Mouse (Mus musculus) limb, embryonic 15.5 days (tissue): ENCODE measurements around the gene Olfr787. TPM values are rescaled to one million over a fixed set of nuclear protein-coding genes. Genes with fewer than 3 reads are reported as not detected.

Source experiments
- ATAC-seq: fragments of 200-750 bp; cut with Nextera tagmentation; 2 replicates; pipeline ENCODE4 v1.8.0; 2017; ENCODE audit warnings: low read depth, moderate TSS enrichment; ENCODE audit not compliant: insufficient number of reproducible peaks, low FRiP score, low TSS enrichment
- H3K27ac ChIP-seq: fragments of 300-500 bp; sonication (generic); 2 replicates; pipeline ENCODE4 v1.5.1; 2015; ENCODE audit warnings: moderate library complexity, mild to moderate bottlenecking, inconsistent platforms
- H3K27me3 ChIP-seq: fragments of 300-500 bp; sonication (generic); 2 replicates; pipeline ENCODE4 v1.6.1; 2015; ENCODE audit warnings: inconsistent platforms
- H3K36me3 ChIP-seq: fragments of 300-500 bp; sonication (generic); 2 replicates; pipeline ENCODE4 v1.6.1; 2015; ENCODE audit warnings: inconsistent platforms
- H3K4me1 ChIP-seq: fragments of 300-500 bp; sonication (generic); 2 replicates; pipeline ENCODE4 v1.6.1; 2015; ENCODE audit warnings: inconsistent platforms
- H3K4me2 ChIP-seq: fragments of 300-500 bp; sonication (generic); 2 replicates; pipeline ENCODE4 v1.6.1; 2015; ENCODE audit warnings: mild to moderate bottlenecking, inconsistent platforms
- H3K4me3 ChIP-seq: fragments of 300-500 bp; sonication (generic); 2 replicates; pipeline ENCODE4 v1.5.1; 2015; ENCODE audit warnings: mild to moderate bottlenecking, inconsistent platforms
- H3K9ac ChIP-seq: fragments of 300-500 bp; sonication (generic); 2 replicates; pipeline ENCODE4 v1.6.1; 2015; ENCODE audit warnings: inconsistent platforms
- H3K9me3 ChIP-seq: fragments of 300-500 bp; sonication (generic); 2 replicates; pipeline ENCODE4 v1.6.1; 2016; ENCODE audit warnings: inconsistent platforms
- whole genome bisulfite sequencing: fragments of 180-500 bp; shearing (Covaris S2); methylation state at CpG from one replicate; pipeline ENCODE4 v1.1.7; 2015; 5-methylcytosine and 5-hydroxymethylcytosine counted together
- polyA plus RNA-seq: library from polyadenylated mRNA; unstranded; fragments of >200 nt; fragmentation: Nextera tagmentation; extraction: Ambion mirVana; gene quantifications from 2 replicates; pipeline ENCODE4 v1.2.1, GENCODE M21; 2015

The Olfr787 gene
- polyA plus RNA-seq, result not detected in 2 replicates

GRCm38 (mm10) chr10:129461562-129461961 is at the start of gene Olfr787:
Gene Olfr787, plus strand, starts transcription at chr10:129461862.
- no peaks in the 10 kb centered on the region for H3K36me3 ChIP-seq
- WGBS, result 83% methylated on average over 3 of the region's 3 CpGs
- no peak for ATAC-seq
- no peaks in the 10 kb centered on the region for H3K27me3 ChIP-seq
- H3K27ac ChIP-seq, result no peak within 1 kb of the TSS
- no peak within 1 kb of the TSS for H3K9ac ChIP-seq
- H3K4me3 ChIP-seq, result no peak within 1 kb of the TSS
- no peaks in the 10 kb centered on the region for H3K4me1 ChIP-seq
- H3K4me2 ChIP-seq, result no peak within 1 kb of the TSS
- H3K9me3 ChIP-seq, result no peaks in the 10 kb centered on the region

- H3K4me1 ChIP-seq, result no peaks in the 10 kb centered on the region
- ATAC-seq, result no peak
- no peaks in the 10 kb centered on the region for H3K9me3 ChIP-seq
- no peak within 1 kb of the TSS for H3K9ac ChIP-seq
- H3K4me3 ChIP-seq, result no peak within 1 kb of the TSS
- H3K27ac ChIP-seq, result no peak within 1 kb of the TSS
- H3K4me2 ChIP-seq, result no peak within 1 kb of the TSS
- no peaks in the 10 kb centered on the region for H3K36me3 ChIP-seq
- H3K27me3 ChIP-seq, result no peaks in the 10 kb centered on the region
These were observed 34.7 kb upstream of the Olfr787 start, which contains the start of gene Olfr786 for GRCm38 (mm10) chr10:129427006-129427405. Gene Olfr786, plus strand, starts transcription at chr10:129427306.

DNA sequence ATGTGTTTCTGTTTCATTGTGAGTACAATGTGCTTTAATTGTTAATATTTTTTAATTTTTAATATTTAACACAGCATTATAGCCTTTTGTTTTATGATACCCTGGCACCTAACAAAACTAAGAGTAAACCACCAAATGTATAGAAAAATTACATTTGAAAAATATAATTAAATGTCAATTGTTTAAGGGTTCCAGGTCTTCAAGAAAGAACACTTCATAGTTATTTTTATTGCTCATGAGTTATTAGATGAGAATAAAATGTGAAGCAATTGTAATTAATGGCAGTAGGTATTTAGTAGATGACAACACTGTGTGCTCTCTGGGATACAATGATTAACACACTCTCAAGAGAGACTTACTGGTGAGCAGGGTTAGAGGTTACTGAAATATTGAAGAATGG is 9.0 kb downstream of the Olfr787 start, which contains the start of gene Olfr788:
TSS of gene Olfr788 (plus strand) at position 301 of the 400 bp plus-strand sequence.
- Histone ChIP-seq H3K36me3 (no peaks in the 10 kb centered on the region), H3K27ac (no peak within 1 kb of the TSS), H3K9me3 (no peaks in the 10 kb centered on the region), H3K4me1 (no peaks in the 10 kb centered on the region), H3K4me3 (no peak within 1 kb of the TSS), H3K4me2 (no peak within 1 kb of the TSS), H3K9ac (no peak within 1 kb of the TSS), H3K27me3 (no peaks in the 10 kb centered on the region)
- ATAC-seq, result no peak

- H3K4me2 ChIP-seq, result no peak overlapping the region
- H3K27ac ChIP-seq, result no peak overlapping the region
- H3K9ac ChIP-seq, result no peak overlapping the region
- no peak overlapping the region for H3K4me3 ChIP-seq
- H3K36me3 ChIP-seq, result no peaks in the 10 kb centered on the region
- H3K4me1 ChIP-seq, result no peaks in the 10 kb centered on the region
- H3K9me3 ChIP-seq, result no peaks in the 10 kb centered on the region
- ATAC-seq, result no peak
- H3K27me3 ChIP-seq, result no peaks in the 10 kb centered on the region
- 65% methylated on average over 2 of the region's 2 CpGs for WGBS
These were observed 11.6 kb downstream of the Olfr787 start for GRCm38 (mm10) chr10:129473256-129473655.

DNA sequence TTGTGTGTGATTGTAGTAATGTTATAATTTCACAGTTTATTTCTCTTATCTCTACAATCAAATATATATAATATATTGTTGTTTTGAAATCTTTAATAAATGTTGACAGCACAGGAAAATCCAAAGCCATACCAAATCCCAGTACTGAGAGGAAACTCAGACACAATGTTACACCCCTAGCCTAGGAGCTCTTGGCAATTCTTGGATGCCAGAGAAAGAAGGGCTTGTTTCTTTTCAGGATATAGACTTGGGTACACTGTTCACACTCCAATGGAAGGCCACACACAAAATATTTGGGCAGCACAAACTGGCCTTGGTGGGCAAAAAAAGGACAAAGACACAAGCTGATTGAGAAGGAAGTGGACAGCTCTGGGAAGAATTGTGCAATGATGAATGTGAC is 12.1 kb downstream of the Olfr787 start:
- Histone ChIP-seq H3K4me1 (no peaks in the 10 kb centered on the region), H3K9ac (no peak overlapping the region), H3K27me3 (no peaks in the 10 kb centered on the region), H3K9me3 (no peaks in the 10 kb centered on the region), H3K4me2 (no peak overlapping the region), H3K36me3 (no peaks in the 10 kb centered on the region), H3K27ac (no peak overlapping the region), H3K4me3 (no peak overlapping the region)
- ATAC-seq, result no peak

DNA sequence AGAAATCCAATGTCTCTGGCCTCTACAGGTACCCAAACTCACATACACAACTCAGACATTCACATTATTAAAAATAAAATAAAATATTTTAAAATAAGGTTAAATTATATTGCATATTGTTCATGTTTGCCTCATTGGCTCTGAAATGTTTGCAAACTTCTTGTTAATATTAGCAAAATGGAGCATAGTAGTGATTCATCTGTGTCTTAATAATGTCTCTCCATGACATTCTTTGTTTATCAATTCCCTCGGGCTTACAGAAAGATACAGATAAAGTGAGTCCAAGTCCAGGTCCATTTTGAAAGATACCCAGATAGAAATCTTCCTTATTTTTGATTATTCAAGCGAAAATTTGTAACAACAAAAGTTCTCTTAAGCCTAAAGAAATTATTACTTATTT is 22.8 kb downstream of the Olfr787 start, which contains the start of gene Olfr789:
TSS of gene Olfr789 (plus strand) at position 301 of the 400 bp plus-strand sequence.
- no peaks in the 10 kb centered on the region for H3K27me3 ChIP-seq
- H3K4me2 ChIP-seq, result no peak within 1 kb of the TSS
- H3K9ac ChIP-seq, result no peak within 1 kb of the TSS
- H3K36me3 ChIP-seq, result no peaks in the 10 kb centered on the region
- no peak within 1 kb of the TSS for H3K27ac ChIP-seq
- ATAC-seq, result no peak
- H3K4me1 ChIP-seq, result no peaks in the 10 kb centered on the region
- H3K9me3 ChIP-seq, result no peaks in the 10 kb centered on the region
- 64% methylated on average over 2 of the region's 2 CpGs for WGBS
- no peak within 1 kb of the TSS for H3K4me3 ChIP-seq

- Histone ChIP-seq H3K4me2 (no peak overlapping the region), H3K27me3 (no peaks in the 10 kb centered on the region), H3K9me3 (no peaks in the 10 kb centered on the region), H3K4me3 (no peak overlapping the region), H3K36me3 (no peaks in the 10 kb centered on the region), H3K9ac (no peak overlapping the region), H3K4me1 (no peaks in the 10 kb centered on the region), H3K27ac (no peak overlapping the region)
- 86% methylated on average over 2 of the region's 2 CpGs for WGBS
- no peak for ATAC-seq
These were observed 28.4 kb downstream of the Olfr787 start for GRCm38 (mm10) chr10:129490101-129490500.

DNA sequence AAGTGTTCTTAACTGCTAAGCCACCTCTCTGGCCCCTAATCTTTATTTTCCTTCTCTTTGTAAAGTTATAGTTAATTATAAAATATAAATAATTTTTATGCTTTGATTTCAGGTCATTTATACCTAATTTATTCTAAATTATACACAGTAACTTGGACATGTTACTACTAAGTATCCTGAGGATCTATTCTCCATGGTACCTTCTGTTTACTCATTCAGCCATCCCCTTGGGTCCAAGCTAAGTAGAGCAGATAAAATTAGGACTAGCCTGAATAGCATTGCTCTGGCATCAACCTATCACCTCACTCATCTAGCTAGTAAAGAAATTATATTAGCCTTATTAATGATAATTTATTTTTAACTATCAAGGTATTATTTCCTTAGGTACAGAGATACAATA is 36.5 kb downstream of the Olfr787 start, which contains the start of gene Olfr790:
TSS of gene Olfr790 (plus strand) at position 301 of the 400 bp plus-strand sequence.
- Histone ChIP-seq H3K9me3 (no peaks in the 10 kb centered on the region), H3K4me2 (no peak within 1 kb of the TSS), H3K27me3 (no peaks in the 10 kb centered on the region), H3K9ac (no peak within 1 kb of the TSS), H3K36me3 (no peaks in the 10 kb centered on the region), H3K4me3 (no peak within 1 kb of the TSS), H3K27ac (no peak within 1 kb of the TSS), H3K4me1 (no peaks in the 10 kb centered on the region)
- no peak for ATAC-seq

Other genes starting within 250 kb of the Olfr787 start
- gene Olfr774, start 225.7 kb upstream of the Olfr787 start, polyA plus RNA-seq, result not detected in 2 replicates
- not detected in 2 replicates for gene Olfr775, start 213.4 kb upstream of the Olfr787 start, polyA plus RNA-seq
- gene Olfr776, start 202.7 kb upstream of the Olfr787 start, polyA plus RNA-seq, result not detected in 2 replicates
- gene Olfr777, start 190.4 kb upstream of the Olfr787 start, polyA plus RNA-seq, result not detected in 2 replicates
- not detected in 2 replicates for gene Olfr780, start 143.7 kb upstream of the Olfr787 start, polyA plus RNA-seq
- gene Olfr781, start 133.0 kb upstream of the Olfr787 start, polyA plus RNA-seq, result not detected in 2 replicates
- not detected in 2 replicates for gene Olfr782, start 113.0 kb upstream of the Olfr787 start, polyA plus RNA-seq
- 0.08 TPM in 1 of 2 replicates, not detected in the other for gene Olfr784, start 77.8 kb upstream of the Olfr787 start, polyA plus RNA-seq
- gene Olfr785, start 56.4 kb upstream of the Olfr787 start, polyA plus RNA-seq, result not detected in 2 replicates
- gene Olfr786, start 34.6 kb upstream of the Olfr787 start, polyA plus RNA-seq, result not detected in 2 replicates
- gene Olfr788, start 9.1 kb downstream of the Olfr787 start, polyA plus RNA-seq, result not detected in 2 replicates
- not detected in 2 replicates for gene Olfr789, start 22.9 kb downstream of the Olfr787 start, polyA plus RNA-seq
- gene Olfr790, start 36.6 kb downstream of the Olfr787 start, polyA plus RNA-seq, result not detected in 2 replicates
- not detected in 2 replicates for gene Olfr791, start 59.9 kb downstream of the Olfr787 start, polyA plus RNA-seq
- not detected in 2 replicates for gene Olfr792, start 77.3 kb downstream of the Olfr787 start, polyA plus RNA-seq
- not detected in 2 replicates for gene Olfr794, start 105.8 kb downstream of the Olfr787 start, polyA plus RNA-seq
- gene Olfr796, start 150.7 kb downstream of the Olfr787 start, polyA plus RNA-seq, result not detected in 2 replicates
- gene Olfr798, start 166.1 kb downstream of the Olfr787 start, polyA plus RNA-seq, result not detected in 2 replicates
- gene Olfr799, start 175.6 kb downstream of the Olfr787 start, polyA plus RNA-seq, result not detected in 2 replicates
- not detected in 2 replicates for gene Olfr800, start 195.8 kb downstream of the Olfr787 start, polyA plus RNA-seq
- not detected in 2 replicates for gene Olfr801, start 212.0 kb downstream of the Olfr787 start, polyA plus RNA-seq
- gene Olfr802, start 226.3 kb downstream of the Olfr787 start, polyA plus RNA-seq, result not detected in 2 replicates
- gene Olfr803, start 232.4 kb downstream of the Olfr787 start, polyA plus RNA-seq, result not detected in 2 replicates
- not detected in 2 replicates for gene Olfr804, start 241.3 kb downstream of the Olfr787 start, polyA plus RNA-seq